Mouse (Mus musculus) c-Kit-negative CD71-positive TER-119-positive erythroid progenitor cells, embryonic 14.5 days (primary cell): ENCODE measurements around the gene Ptpn21.

Source experiments
- DNase-seq: peaks from one replicate; pipeline ENCODE4 v3.0.0-alpha.2; 2013; ENCODE audit warnings: low read depth, low spot score

Gene Ptpn21

DNA sequence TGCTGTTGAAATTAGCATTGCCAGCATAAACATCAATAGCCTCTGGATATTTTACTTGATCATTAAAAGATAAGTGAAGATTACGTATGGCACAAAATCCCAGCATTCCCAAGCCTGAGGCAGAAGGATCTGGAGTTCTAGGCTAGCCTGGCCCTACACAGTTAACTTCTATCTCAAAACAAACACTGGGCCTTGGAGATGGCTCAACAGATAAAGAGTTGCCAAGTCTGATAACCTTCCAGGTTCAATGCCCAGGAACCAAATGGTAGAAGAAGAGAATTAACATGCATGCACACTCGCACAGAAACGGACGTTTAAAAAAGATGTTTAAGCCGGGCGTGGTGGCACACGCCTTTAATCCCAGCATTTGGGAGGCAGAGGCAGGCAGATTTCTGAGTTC is 13.0 kb downstream of the Ptpn21 start:
- DNase-seq: no peak

DNA sequence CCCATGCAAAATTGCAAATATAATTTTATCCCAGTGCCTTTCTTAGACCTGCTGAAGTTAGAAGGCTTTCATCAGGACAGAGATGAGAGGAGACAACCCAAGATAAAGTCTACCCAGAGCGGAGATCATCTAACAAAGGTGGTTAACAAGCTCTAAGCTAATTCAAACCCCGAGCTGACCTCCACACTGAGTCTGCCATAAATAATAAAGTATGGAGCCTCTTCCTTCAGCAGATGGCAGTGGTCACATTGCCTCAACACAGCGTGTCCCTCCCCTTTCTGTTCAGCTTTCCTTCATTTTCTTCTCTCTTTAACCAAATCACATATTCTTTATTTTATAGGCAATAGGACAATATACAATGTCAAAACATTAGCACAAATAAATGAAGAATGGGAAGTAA is 16.2 kb downstream of the Ptpn21 start:
- DNase-seq: no peak

DNA sequence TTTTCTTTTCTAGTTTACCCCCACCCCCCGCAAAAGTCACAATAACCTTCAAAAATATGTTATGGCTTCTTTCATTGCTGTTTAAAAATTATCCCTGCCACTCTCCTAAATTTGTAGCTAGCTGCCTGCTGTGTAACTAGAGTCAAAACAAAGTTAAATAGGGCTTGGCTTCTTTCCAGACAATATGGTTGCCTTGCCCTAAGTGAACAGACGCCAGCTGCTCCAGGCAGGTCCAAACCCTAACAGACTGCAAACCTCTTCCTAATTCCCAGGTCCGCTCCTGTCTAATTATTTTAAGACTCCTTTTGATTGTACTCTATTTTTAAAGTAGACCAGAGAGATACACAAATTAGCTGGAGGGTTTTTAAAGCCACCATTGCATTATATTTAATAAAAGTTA is 16.6 kb downstream of the Ptpn21 start:
- DNase-seq: no peak

DNA sequence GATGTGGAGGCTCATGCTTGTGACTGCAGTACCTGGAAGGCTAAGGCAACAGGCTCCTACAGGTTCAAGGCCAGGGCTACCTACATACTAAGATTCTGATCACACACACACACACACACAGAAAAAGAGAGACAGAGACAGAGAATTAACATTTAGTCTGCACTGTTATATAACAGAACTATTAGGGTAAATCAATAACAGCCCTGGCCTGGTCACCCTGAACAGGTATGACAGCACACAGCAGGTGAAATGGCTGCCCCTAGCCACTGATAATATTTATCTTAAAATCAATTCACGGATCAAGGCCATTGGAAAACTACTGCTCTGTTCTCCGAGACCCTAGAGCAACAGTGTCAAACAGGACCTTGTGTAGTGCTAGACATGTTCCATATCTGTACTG is 21.1 kb downstream of the Ptpn21 start:
- no peak for DNase-seq

DNA sequence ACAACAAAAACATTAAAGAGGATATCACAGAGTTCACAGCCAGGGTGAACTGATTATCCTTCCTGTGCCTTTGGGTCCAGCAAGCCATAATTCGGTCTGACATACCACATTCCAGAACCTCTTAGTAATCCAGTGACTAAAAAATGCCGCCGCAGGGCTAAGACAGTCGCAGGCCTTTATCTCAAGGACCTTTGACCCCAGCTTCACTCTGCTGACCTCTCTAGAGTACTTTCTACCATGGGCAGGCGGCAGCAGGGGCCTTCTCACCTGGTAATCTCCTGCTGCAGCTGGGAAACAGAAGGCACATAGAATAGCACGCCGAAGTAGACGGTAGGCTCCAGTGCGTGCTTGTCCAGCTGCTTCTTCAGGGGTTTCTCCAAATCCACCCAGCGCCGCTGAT is 22.4 kb downstream of the Ptpn21 start:
- DNase-seq: no peak

DNA sequence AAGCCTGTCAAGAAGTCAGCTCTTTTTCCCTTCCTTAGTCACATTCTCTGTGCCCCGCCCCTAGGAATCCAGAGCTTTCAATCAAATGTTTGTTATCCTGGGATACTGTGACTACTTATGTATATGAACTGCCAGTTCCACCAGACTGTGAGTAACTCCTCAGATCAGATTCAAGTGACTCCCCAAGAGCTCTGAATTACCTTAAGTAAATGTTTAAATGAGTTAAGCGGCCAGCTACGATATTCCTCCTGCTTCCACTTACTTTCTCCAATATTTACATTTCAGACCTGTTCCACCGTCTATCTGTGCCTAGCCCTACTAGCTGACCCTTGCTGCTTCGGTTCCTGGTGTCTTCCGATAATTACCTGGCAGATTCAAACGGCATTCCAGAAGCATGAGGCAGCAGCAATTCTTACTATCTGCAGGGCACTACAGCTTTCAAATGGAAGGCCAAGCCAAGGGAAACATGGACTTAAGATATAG is 23.5 kb downstream of the Ptpn21 start:
- DNase-seq: no peak

DNA sequence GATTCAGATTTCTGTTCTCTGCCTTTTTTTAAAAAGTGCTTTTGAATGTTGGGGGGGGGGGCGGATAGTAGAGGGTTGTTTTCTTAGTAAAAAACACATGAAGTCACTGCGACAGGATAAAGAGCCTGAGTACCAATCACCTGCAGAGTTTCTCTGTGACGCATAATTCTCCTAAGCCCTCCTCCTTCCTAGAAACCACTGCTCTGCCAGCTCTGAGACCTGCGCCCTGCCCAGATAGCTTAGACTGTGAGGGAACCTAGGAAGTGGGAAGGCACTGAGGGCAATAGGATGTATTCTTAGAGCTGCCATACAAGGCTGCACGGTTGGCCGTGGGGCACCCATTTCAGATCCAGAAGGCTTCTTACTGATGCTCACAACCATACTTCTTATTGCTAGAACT is 24.4 kb downstream of the Ptpn21 start:
- DNase-seq: no peak

DNA sequence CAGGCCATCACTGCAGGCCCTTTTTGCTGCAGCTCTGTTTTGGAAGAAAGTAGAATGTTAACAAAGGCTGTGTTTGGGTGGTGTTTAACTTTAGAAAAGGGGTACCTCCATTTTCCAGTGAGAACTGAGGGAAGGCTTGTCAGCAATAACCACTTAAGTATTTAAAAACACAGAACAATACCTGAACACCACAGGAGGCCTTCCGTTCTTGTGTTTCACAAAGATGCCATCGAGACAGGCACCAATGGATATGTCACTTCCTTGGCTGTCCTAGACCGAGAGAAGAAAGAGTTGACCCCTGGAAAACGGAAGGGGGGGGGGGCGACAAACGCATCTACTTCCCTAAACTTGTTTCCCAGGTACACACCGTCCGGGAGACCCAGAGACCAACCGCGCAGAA is 33.2 kb downstream of the Ptpn21 start:
- DNase-seq: no peak

DNA sequence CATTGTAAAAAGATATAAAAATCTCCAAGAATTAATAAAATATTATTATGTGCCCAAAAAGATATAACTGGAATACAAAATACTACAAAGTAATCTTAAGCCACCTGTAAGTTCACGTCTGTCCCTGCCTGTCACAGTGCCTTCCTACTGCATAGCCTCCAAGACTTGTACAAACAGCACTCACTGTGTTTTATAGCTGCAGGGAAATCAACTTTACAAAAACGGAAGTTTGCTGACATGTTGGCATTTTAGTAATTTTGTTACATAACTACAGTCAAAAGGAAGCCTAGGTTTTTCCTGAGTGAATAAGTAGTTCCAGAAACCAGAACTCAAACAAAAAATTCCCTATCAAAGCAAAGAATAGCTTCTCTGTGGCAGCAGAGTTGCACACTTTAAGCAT is 33.7 kb downstream of the Ptpn21 start:
- DNase-seq: no peak

DNA sequence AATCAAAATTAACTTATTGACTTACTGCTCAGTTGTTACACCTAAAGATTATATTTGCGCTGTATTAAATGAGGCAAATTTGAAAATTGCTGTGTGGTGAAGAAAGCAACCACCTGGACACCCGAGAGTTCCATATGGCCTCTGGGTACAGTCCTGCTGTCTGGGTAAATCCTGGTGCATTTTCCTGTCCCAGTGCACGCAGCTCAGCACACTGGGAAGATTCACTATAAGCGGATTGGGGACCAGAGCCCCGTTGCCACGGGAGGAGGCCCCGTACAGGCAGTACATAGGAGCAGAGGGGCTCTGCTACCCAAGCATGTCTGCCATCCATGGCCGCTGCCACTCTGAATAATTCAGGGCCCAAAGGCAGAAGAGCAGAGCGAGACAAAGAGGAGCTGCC is 35.6 kb downstream of the Ptpn21 start:
- DNase-seq: no peak

DNA sequence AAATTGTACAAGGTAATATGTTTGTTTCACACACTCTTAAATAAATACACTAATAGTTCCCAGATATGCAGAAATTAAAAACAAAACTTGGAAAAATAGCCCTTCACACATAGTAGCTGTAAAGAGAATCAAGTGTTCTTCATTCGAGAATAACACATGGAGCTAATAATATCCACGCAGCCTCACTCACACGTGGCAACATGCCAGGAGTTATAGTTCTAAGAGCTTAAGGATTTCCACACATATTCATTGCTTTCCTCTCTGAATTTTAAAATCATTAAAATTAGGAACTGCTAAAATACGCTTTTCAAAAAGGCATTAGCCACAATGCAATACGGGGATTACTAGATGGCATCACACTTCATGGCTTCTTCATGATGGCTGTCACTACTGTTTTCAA is 40.0 kb downstream of the Ptpn21 start:
- no peak for DNase-seq

DNA sequence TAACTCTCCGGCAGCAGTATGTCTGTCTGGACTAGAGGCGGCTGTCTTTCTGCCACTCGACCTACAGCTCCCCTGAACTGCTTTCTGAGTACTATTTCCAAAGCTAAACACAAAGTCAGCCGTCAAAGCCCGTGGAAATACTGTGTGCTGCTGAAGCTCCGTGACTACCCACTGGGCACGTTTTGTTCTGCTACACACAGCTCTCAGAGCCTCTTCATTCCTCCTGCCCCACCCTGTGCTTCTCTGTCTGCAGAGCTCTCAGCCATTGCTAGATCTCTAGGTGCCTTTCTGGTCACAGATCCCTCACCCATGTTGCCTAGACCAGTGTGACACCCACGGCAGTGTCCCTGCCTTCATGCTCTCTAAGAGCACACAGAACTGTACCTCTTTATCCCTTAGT is 47.0 kb downstream of the Ptpn21 start:
- no peak for DNase-seq

DNA sequence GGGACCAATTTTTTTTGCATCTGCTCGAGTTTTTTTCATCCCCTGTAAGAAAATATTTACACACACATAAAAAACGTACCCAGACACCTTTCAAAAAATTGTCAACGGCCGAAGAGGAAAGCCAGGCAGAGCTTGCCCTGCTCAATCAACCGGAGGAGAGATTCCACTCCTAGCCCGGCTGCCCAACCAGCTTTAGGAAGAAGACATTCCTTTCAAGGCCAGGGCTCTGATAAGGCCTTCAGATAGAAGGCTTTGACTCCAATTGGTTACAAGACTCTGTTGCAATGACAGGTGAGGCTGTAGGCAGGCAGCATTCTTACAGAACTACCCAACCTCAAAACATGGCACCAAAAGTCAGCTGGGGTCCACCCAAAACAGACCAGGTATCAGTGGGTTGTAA is 53.6 kb downstream of the Ptpn21 start:
- no peak for DNase-seq

DNA sequence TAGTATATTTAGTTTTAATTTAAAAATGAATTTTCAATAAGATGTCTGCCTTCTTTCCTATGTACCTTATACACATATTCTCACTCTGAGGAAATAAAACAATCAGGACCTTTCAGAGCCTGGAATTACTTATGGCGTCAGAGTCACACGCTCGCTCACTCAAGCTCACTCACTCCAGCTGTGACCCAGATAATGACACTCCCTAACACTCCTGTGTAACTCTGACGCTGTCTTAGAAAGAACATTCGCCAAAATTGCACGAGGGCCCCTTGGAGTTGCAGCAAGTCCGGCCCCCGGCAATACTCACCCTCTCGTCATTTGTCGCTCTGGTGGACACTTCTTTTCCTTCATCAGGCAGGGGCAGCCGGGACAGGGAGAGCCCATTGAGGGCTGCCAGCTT is 54.0 kb downstream of the Ptpn21 start:
- DNase-seq: no peak

DNA sequence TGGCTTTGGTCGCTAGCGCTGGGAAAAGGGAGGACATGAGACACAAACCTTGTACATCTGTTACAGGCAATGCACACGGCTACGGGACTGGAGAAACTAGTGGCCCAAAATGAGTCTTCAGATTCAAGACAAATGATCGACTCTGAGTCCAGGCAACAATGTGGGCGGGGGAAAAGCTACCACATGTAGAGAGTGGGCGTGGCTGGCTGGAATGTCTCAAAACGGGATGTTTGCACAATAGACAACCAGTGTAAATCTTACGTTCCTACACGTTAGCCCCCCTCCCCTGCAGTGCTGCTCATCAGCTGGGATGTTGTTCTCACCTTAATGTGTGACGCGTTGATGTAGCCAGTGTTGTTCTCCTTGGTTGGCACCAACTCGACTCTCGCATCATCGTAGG is 55.0 kb downstream of the Ptpn21 start:
- DNase-seq: no peak

DNA sequence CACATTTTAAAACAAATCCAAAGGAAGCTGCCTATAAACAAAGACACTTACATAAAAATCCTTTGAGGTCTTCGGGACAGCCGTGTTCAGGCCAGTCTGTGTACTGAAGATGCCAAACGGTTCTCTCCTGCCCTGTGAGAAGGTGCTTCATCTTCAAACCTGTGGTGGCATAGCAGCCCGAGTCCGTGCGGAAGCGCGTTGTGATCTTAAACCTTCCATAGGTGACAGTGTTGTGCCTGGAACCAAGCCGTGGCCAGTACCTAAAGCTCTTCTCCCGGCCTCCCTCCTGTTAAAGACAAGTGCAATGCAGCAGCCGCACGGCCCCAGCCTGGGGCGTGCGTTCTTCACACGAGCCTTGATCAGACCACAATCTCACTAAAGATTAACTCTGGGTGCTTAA is 57.3 kb downstream of the Ptpn21 start:
- no peak for DNase-seq

DNA sequence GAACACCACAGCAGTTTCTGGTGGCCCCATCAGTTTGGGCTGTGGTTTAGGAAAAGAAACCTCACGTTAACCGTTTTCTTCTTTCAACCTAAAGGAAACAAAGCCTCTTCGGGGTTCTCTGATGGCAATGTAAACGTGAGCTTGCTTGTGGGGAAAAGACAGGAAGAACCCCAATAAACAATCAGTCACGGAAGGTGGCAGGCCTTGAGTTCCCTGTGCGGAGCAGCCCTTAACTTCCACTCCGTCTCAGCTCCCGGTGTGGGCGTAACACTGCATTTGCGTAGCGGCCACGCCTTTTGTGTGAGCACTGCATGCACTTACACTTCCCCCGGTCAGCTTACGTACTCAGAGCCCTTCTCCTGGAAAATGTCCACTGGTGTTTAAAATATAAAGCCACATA is 59.9 kb downstream of the Ptpn21 start:
- DNase-seq: no peak

DNA sequence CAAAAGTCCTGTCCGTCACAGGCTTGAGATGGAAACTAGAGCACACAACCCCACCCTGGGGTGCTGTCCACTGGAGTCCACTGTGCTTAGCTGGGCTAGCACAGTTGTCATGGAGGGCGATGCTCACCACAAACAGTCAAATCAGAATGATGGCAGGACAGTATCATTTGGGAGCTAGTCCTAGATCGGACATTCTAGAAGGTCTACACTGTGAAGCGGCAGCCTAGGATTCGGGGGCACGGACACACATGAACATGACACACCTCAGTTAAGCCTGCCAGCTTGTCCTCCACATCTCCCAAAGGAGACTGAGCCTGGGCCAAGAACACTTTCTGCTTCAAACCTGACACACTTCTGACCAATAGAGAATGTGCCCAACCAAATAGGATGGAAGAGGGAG is 60.3 kb downstream of the Ptpn21 start:
- DNase-seq: no peak

DNA sequence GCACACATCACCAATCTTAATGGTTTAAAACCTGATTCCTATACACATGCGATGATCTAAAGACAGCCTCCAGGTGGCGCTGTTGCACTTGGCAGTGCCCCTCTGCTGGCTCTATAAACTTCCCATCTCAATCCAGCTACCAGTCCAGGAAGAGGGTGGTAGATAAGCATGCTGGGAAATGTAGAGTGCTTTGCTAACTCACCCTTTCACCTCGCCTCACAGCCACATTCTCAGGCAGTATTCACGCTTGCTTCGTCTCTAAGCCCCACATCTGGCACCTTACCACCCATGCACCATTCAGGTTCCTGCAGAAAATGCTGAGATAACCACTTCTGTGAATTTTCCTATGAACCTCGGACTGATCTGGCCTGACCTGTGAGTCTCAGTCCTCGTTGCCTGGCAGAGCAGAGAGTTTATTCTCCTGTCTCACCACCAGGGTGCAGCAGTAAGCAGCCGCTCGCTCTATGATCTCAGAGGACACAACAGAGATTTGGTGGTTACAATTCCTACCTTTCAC is 62.5 kb downstream of the Ptpn21 start:
- peak; percentile 34 for DNase-seq

DNA sequence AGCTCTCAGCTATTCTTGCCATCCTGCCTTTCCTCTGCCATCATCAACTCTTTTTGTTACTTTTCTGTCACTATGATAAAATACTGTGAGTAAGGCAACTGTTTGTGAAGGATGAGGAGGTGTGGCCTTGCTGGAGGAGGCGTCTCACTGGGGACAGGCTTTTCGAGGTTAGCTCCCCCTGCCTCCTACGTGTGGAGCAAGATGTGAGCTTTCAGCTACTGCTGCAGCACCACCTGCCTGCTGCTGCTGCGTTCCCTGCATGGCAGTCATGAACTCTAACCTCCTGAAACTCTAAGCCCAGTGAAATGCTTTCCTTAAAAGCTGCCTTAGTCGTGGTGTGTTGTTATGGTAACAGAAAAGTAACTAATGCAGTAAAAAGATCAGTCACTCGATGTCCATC is 63.3 kb downstream of the Ptpn21 start:
- DNase-seq: no peak

DNA sequence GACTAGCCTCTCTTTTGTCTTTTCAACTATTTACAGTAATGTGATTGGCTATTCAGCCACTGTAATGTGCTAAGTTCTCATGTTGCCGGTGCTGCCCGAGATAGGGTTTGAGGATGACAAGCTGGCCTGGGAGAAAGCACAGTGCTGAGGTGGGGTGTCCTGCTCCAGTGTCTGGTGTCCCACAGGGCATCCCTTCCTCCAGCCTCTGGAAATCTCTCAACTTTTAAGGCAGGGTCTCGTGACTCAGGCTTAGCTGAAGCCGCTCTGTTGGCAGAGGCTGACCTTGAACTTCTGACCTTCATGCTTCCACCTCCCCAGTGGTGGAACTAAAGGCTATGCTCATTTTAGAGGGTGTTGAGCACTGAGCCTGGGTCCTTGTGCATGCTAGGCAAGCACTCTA is 66.8 kb downstream of the Ptpn21 start:
- no peak for DNase-seq

DNA sequence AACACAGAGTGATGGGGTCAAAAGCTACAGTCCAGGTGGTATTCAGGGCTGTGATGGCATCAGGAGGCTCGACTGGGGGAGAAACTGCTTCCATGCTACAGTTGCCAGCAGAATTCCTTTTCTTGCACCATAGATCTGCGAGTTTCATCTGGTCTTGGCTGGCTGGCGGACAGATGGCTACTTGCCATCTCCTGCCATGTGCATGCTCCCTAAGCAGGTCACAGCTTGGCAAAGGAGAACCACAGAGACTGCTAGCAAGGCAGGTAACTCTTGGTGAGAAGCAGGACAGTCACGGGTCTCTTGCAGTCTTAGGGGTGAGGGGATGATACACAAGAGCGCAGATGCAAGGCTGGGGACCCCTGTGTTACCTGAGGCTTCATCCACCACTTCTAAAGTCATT is 67.3 kb downstream of the Ptpn21 start:
- no peak for DNase-seq

DNA sequence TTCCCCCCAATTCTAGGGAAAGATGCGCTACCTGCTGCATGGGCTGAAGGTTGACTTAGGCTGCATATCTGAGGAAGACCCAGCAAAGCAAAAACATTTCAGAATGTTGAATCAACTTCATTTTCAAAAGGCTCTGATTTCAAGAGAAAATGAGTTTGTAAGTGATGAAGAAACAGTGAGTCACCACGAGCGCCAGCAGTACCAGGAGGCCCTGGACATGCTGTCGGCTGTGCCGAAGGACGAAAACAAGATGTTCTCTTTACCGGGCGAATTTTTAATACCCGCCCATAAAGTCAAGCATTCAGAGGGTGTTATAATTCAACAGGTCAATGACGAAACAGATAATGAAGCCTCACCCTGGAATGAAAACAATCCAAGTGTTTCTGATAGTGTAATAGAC is 68.1 kb downstream of the Ptpn21 start:
- DNase-seq: no peak

DNA sequence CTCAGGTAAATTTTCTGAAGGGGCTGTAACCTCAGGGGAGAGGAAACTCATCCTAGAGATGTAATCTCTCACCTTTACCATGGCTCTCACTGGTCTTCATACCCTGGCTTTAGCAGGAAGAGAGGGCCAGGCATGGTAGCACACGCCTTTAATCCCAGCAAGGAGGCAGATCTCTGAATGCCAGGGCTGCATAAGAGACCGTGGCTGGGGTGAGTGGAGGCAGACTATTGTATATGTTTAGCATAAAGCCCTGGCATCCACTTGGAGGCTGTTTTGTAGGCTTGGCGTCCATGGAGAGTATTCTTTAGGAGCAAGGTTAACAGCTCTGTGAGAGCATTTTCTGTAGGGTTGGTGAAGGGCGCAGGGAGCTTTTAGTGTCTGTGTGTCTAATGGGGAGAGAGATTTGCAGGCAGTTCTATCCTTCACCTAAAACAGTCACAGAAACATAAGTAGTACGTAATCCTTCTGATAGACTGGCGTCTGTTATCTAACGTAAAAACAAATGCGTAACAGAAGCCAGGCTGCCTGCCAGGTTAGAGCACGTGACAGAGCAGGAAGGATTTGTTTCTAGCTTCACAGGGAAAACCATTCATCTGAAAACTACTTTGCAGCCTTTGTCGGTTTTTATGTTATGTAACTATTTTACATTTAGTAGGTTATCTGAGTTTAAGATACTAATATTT is 68.9 kb downstream of the Ptpn21 start:
- no peak for DNase-seq
